Mouse (Mus musculus): ENCODE results near the gene Eif3k.

GRCm38 (mm10) chr7:29022479-29022878, 40.8 kb upstream of the Eif3k start:
- TF ChIP-seq CEBPB (IDR thresholded peaks at IDR 0.05; ENCODE audit: low read depth) (no peak), MYOD1 (IDR thresholded peaks at IDR 0.05; ENCODE audit: control insufficient read depth, insufficient read length, low read depth) (no peak)

All from C2C12 (cell line).